Mouse (Mus musculus) frontal cortex, postnatal 10 days (tissue): ENCODE measurements around the gene Macrod2.

Experiments used
- DNase-seq, 2 experiments: peaks; one replicate each; pipeline ENCODE4 v3.0.0; 2022; ENCODE audit warnings: low spot score in 2 of 2, mixed read lengths in 1 of 2

Macrod2 gene

GRCm38 (mm10) chr2:141073981-141074855 is 679.1 kb downstream of the Macrod2 start:
- DNase-seq, result no peak

GRCm38 (mm10) chr2:141078221-141078620 is 683.1 kb downstream of the Macrod2 start:
- DNase-seq, result no peak

- peak in 1 of 2 experiments; percentile 3 for DNase-seq
Measured at GRCm38 (mm10) chr2:141091320-141091719, 696.2 kb downstream of the Macrod2 start.

GRCm38 (mm10) chr2:141117579-141117978 is 722.5 kb downstream of the Macrod2 start:
- DNase-seq, result no peak

- DNase-seq, result no peak
Measured at GRCm38 (mm10) chr2:141123875-141124274, 728.8 kb downstream of the Macrod2 start.

GRCm38 (mm10) chr2:141125638-141126037 is 730.5 kb downstream of the Macrod2 start:
- DNase-seq, result no peak

- no peak for DNase-seq
Measured at GRCm38 (mm10) chr2:141142266-141142665, 747.2 kb downstream of the Macrod2 start.

- no peak for DNase-seq
Measured at GRCm38 (mm10) chr2:141152011-141152772, 757.1 kb downstream of the Macrod2 start.

- DNase-seq, result no peak
Measured at GRCm38 (mm10) chr2:141155972-141156371, 760.9 kb downstream of the Macrod2 start.

GRCm38 (mm10) chr2:141156979-141157593 is 762.0 kb downstream of the Macrod2 start:
- no peak for DNase-seq

GRCm38 (mm10) chr2:141158161-141158560 is 763.1 kb downstream of the Macrod2 start:
- no peak for DNase-seq

- DNase-seq, result no peak
Measured at GRCm38 (mm10) chr2:141163918-141164317, 768.8 kb downstream of the Macrod2 start.

GRCm38 (mm10) chr2:141169586-141169985 is 774.5 kb downstream of the Macrod2 start:
- no peak for DNase-seq

GRCm38 (mm10) chr2:141173167-141173566 is 778.1 kb downstream of the Macrod2 start:
- no peak for DNase-seq

- no peak for DNase-seq
Measured at GRCm38 (mm10) chr2:141173607-141174006, 778.5 kb downstream of the Macrod2 start.

GRCm38 (mm10) chr2:141180656-141181055 is 785.5 kb downstream of the Macrod2 start:
- no peak for DNase-seq

GRCm38 (mm10) chr2:141182034-141182759 is 787.1 kb downstream of the Macrod2 start:
- no peak for DNase-seq

- DNase-seq, result no peak
Measured at GRCm38 (mm10) chr2:141194476-141194875, 799.4 kb downstream of the Macrod2 start.

- no peak for DNase-seq
Measured at GRCm38 (mm10) chr2:141200481-141200880, 805.4 kb downstream of the Macrod2 start.

GRCm38 (mm10) chr2:141201303-141202014 is 806.4 kb downstream of the Macrod2 start:
- no peak for DNase-seq

GRCm38 (mm10) chr2:141202015-141202364 is 806.9 kb downstream of the Macrod2 start:
- DNase-seq, result no peak
